Mouse (Mus musculus) testis, adult 2 months (tissue): Measurements from ENCODE around the gene Tspan5.

ENCODE experiments used
- CTCF ChIP-seq: fragments of 200-500 bp; IDR thresholded peaks from 2 replicates; pipeline ENCODE4 v1.5.1; 2012; ENCODE audit warnings: low read depth, mild to moderate bottlenecking, inconsistent platforms, low read length, moderate library complexity; ENCODE audit not compliant: control insufficient read depth, insufficient read depth, insufficient replicate concordance
- POLR2A ChIP-seq: fragments of 200-500 bp; IDR thresholded peaks from 2 replicates; pipeline ENCODE4 v1.6.1; 2012; ENCODE audit warnings: low read depth, mild to moderate bottlenecking, inconsistent platforms, low read length, moderate library complexity; ENCODE audit not compliant: control insufficient read depth

- TF ChIP-seq CTCF (no peak), POLR2A (no peak)
These were observed 117.7 kb downstream of the Tspan5 start for GRCm38 (mm10) chr3:138859666-138860065.
